ENCODE assay signal across 10 mouse cellular contexts in the genomic region with DNA sequence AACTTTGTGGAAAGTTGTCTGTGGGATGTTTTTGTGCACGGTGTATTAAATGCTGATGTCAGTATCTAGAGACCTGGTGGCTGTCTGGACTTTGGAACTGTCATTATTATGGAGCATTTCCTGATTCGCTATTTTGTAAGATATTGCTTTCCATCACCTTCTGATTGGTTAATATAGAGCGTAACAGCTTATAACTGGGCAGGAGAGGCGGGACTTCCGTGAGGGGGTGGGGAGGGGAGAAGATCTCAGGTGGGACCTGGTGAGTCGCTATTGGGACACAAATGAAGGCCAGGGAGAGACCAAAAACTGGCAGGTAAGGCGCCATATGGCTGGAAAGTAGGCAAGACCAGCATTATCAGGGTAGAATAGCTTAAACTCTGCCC. TPM values are rescaled to one million over a fixed set of nuclear protein-coding genes. Genes with fewer than 3 reads are reported as not detected.
A peak's percentile ranks its signal among the peaks of the same experiment; 100 is the strongest.
DNase-seq lines count a peak whose midpoint lies in the region; ATAC-seq and TF ChIP-seq lines count a peak whose summit lies in the region.
"Had no signal": no experiment of that assay in that cellular context is flagged by ENCODE, and none has a peak within 500 bp of the region (broad histone marks: within the 10 kb centered on the region; RNA-seq: fewer than 3 reads in every experiment).

No protein-coding gene starts in this region.

- H3K36me3 ChIP-seq in heart, adult 2 months (ENCODE audit: control insufficient read depth, insufficient read depth, low read length) = no peaks in the 10 kb centered on the region
- H3K36me3 ChIP-seq in embryonic facial prominence, embryonic 10.5 days (replicated peaks) = no peaks in the 10 kb centered on the region
- H3K36me3 ChIP-seq in intestine, embryonic 14.5 days (ENCODE audit: control insufficient read depth, insufficient read depth, low read length) = no peaks in the 10 kb centered on the region
- no peaks in the 10 kb centered on the region for H3K36me3 ChIP-seq in lung, embryonic 16.5 days (ENCODE audit: control insufficient read depth, insufficient read depth, low read length)
- H3K36me3 ChIP-seq: G1E had no signal

- no peak overlapping the region for H3K4me3 ChIP-seq in heart, adult 2 months
- H3K4me3 ChIP-seq in embryonic facial prominence, embryonic 10.5 days = peak overlapping the region; percentile 44
- no peak overlapping the region for H3K4me3 ChIP-seq in intestine, embryonic 14.5 days (ENCODE audit: low read depth, low read length)
- H3K4me3 ChIP-seq in lung, embryonic 16.5 days (ENCODE audit: low read length) = peak overlapping the region; percentile 14

- H3K9me3 ChIP-seq in embryonic facial prominence, embryonic 10.5 days = no peaks in the 10 kb centered on the region
- H3K9me3 ChIP-seq in intestine, embryonic 14.5 days (ENCODE audit: control insufficient read depth, low read length) = no peaks in the 10 kb centered on the region
- no peaks in the 10 kb centered on the region for H3K9me3 ChIP-seq in lung, embryonic 16.5 days (ENCODE audit: control insufficient read depth, low read length)
- H3K9me3 ChIP-seq: G1E had no signal

- H3K9ac ChIP-seq in heart, adult 2 months (ENCODE audit: low read depth, low read length) = no peak overlapping the region
- H3K9ac ChIP-seq in intestine, embryonic 14.5 days (ENCODE audit: low read length) = no peak overlapping the region
- peak overlapping the region; percentile 5; the same call in 1 of the 2 replicates for H3K9ac ChIP-seq in lung, embryonic 16.5 days (ENCODE audit: low read length)

- no peak overlapping the region; the same call in 1 of the 2 replicates for H3K27ac ChIP-seq in heart, adult 2 months
- no peak overlapping the region for H3K27ac ChIP-seq in embryonic facial prominence, embryonic 10.5 days (replicated peaks)
- H3K27ac ChIP-seq in intestine, embryonic 14.5 days (ENCODE audit: low read depth) = no peak overlapping the region
- H3K27ac ChIP-seq in lung, embryonic 16.5 days (ENCODE audit: low read length) = no peak overlapping the region

- TF ChIP-seq EP300 in heart, adult 2 months (IDR thresholded peaks at IDR 0.05; ENCODE audit: insufficient read depth, low read depth, low read length) = no peak

- WGBS in heart, adult 2 months = 72% methylated on average over 7 of the region's 7 CpGs
- 55% methylated on average over 7 of the region's 7 CpGs for WGBS in embryonic facial prominence, embryonic 10.5 days
- 51% methylated on average over 7 of the region's 7 CpGs for WGBS in intestine, embryonic 14.5 days
- WGBS in lung, embryonic 16.5 days = 58% methylated on average over 7 of the region's 7 CpGs

- no peak for DNase-seq in heart, adult 2 months
- no peak for DNase-seq in heart, adult 9 months (ENCODE audit: low spot score in 2 of 2)
- DNase-seq in embryonic facial prominence, embryonic 10.5 days (ENCODE audit: low spot score) = peak; percentile 27
- no peak for DNase-seq in intestine, embryonic 14.5 days (ENCODE audit: low spot score)
- DNase-seq in urinary bladder, adult 2 months (ENCODE audit: low spot score) = no peak
- no peak for DNase-seq in gastrocnemius, adult 18-20 months (ENCODE audit: low spot score)
- no peak for DNase-seq in adrenal gland, postnatal 10 days

- H3K27me3 ChIP-seq in heart, adult 2 months (ENCODE audit: control insufficient read depth, insufficient read depth, low read length) = no peaks in the 10 kb centered on the region
- H3K27me3 ChIP-seq in embryonic facial prominence, embryonic 10.5 days (replicated peaks; ENCODE audit: low read depth, poor library complexity, severe bottlenecking) = no peaks in the 10 kb centered on the region
- H3K27me3 ChIP-seq in intestine, embryonic 14.5 days (replicated peaks; ENCODE audit: control insufficient read depth, insufficient read depth, low read length) = no peaks in the 10 kb centered on the region
- no peaks in the 10 kb centered on the region for H3K27me3 ChIP-seq in lung, embryonic 16.5 days (ENCODE audit: control insufficient read depth, insufficient read depth, low read depth, low read length)

- no peaks in the 10 kb centered on the region for H3K79me2 ChIP-seq in heart, adult 2 months (replicated peaks; ENCODE audit: control insufficient read depth, insufficient read depth, low read length)

- no peak for TF ChIP-seq CTCF in heart, adult 2 months (IDR thresholded peaks at IDR 0.05)

- TF ChIP-seq POLR2A in heart, adult 2 months (IDR thresholded peaks at IDR 0.05; ENCODE audit: insufficient read depth, low read depth, low read length) = 0 out of 2 replicates have a peak, but pooled peaks have one; percentile 18

- intact Hi-C loops in heart, adult 2 months (cut with DNase I) = no loop called here

- H3K4me2 ChIP-seq in intestine, embryonic 14.5 days (ENCODE audit: low read length) = peak overlapping the region; percentile 22
- H3K4me2 ChIP-seq in lung, embryonic 16.5 days (ENCODE audit: low read depth, low read length) = peak overlapping the region; percentile 26; the same call in 1 of the 2 replicates

- H3K4me1 ChIP-seq in heart, adult 2 months (ENCODE audit: control insufficient read depth, insufficient read depth, low read length) = peaks cover 5% of the 10 kb centered on the region
- H3K4me1 ChIP-seq in embryonic facial prominence, embryonic 10.5 days = peaks cover 35% of the 10 kb centered on the region
- peaks cover 7% of the 10 kb centered on the region for H3K4me1 ChIP-seq in intestine, embryonic 14.5 days (replicated peaks; ENCODE audit: control insufficient read depth, insufficient read depth, low read length)
- H3K4me1 ChIP-seq in lung, embryonic 16.5 days (replicated peaks; ENCODE audit: control insufficient read depth, insufficient read depth, low read length) = peaks cover 12% of the 10 kb centered on the region

- no peak; the same call in 1 of the 2 replicates for ATAC-seq in intestine, embryonic 14.5 days (replicated peaks; ENCODE audit: low FRiP score, low TSS enrichment, low read depth)
- ATAC-seq in lung, embryonic 16.5 days (ENCODE audit: low read depth) = peak; percentile 40; the same call in 1 of the 2 replicates

RNA-seq across cellular contexts. Expression of a gene that starts 7.8 kb away (rescaled TPM):
- not detected for total RNA-seq in heart, adult 2 months (2021)
- polyA plus RNA-seq in heart, adult 2 months (2012; rRNA removed) = not detected in 2 replicates
- not detected in 2 replicates for polyA plus RNA-seq in embryonic facial prominence, embryonic 10.5 days (2016; fragmentation: Nextera tagmentation; extraction: Ambion mirVana)
- not detected in 2 replicates for polyA plus RNA-seq in intestine, embryonic 14.5 days (2014; fragmentation: Nextera tagmentation; extraction: Ambion mirVana)
- 0.64 TPM in 1 of 2 replicates, not detected in the other for polyA plus RNA-seq in lung, embryonic 16.5 days (2015; fragmentation: Nextera tagmentation; extraction: Ambion mirVana)
- 0.25 and 0.46 TPM in 2 replicates for polyA plus RNA-seq in urinary bladder, adult 2 months (2012; rRNA removed)
- not detected for total RNA-seq in gastrocnemius, adult 18-20 months (2021)
- total RNA-seq in adrenal gland, postnatal 10 days (2021) = not detected
- polyA plus RNA-seq: G1E; limb, embryonic 11.5 days had no signal

Comparison
In these comparisons a context has a peak if more than half of its experiments do, and no peak if none do; other contexts are left out.
1. H3K4me3 ChIP-seq: peak in embryonic facial prominence, embryonic 10.5 days (single experiment) and lung, embryonic 16.5 days (single experiment); none in heart, adult 2 months (single experiment) and intestine, embryonic 14.5 days (single experiment).